Mouse (Mus musculus): ENCODE measurements around the gene Areg. TPM values are rescaled to one million over a fixed set of nuclear protein-coding genes. Genes with fewer than 3 reads are reported as not detected.

Gene Areg
- not detected for total RNA-seq (2021)

DNA sequence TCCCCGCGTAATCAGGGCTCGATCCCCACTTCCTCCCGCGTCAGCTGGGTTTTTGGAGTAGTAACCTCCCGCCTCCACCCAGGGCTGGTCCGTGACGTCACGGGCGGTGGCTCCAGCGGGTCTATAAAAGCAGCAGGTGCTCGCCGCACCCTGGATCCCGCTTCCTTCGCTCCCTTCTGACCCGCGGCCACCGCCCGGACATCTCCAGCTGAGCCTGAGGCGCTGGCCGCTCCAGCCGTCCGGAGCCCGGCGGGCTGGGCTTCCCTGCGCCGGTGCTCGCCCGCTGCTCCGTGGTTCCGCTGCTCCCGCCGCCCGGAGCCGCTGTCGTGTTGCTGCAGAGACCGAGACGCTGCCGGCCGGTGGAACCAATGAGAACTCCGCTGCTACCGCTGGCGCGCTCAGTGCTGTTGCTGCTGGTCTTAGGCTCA is at the start of gene Areg:
Areg (plus strand) TSS at position 154 of the 428 bp plus-strand sequence.
- DNase-seq: peak; percentile 58 to 65
- intact Hi-C loops (cut with DNase I): loop anchor here (5.0 kb wide), 1 partner anchor 168 kb away; no protein-coding TSS in a partner anchor

DNA sequence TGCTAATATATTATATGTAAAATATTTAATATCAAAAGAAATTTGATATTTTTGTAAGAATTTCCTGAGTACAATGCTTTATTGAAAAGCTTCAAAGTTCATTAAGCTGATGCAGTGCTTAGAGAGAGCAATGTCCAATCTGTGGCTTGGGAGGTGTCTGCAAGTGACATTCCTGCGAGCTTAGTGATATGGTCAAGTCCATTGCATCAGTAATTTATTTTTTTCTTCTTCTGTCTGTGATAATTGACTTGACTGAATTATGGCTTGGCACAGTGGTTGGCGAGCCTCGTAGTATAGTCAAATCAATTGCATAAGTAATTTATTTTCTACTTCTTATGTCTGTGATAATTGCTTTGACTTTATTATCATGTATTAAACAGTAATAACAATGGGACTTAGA is 49.1 kb upstream of the Areg start:
- DNase-seq: no peak
- intact Hi-C loops (cut with DNase I): no loop called here

DNA sequence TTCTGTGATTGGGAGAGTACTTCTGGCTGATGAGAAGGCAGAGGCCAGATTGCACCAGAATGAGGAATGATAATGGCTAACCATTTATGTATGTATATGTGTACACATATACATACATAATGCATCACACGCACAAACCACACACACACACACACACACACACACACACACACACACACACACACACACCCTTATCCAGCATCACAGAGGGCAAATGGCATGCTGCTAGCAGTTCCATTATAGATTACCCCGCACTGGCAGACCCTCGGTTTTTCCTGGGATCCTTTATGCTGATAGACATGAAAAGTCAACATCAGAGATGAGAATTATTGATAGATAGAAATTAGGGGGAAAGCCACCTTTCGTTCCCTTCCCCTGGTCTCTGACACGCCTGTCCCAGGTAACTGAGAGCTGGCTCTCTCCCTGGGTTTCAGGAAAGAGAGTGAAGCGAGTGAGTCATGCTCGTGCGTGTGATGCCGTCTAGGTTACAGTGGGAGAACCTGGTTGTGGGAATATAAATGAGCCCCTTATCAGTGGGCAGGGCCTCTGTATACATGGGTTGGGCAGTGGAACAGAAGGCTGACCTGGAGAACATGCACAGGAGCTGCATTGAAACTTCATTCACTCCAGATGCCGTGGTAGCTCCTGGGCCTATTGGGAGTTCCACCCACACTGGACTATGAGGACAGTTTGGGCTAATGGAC is 41.3 kb upstream of the Areg start:
- DNase-seq: no peak
- intact Hi-C loops (cut with DNase I): no loop called here

DNA sequence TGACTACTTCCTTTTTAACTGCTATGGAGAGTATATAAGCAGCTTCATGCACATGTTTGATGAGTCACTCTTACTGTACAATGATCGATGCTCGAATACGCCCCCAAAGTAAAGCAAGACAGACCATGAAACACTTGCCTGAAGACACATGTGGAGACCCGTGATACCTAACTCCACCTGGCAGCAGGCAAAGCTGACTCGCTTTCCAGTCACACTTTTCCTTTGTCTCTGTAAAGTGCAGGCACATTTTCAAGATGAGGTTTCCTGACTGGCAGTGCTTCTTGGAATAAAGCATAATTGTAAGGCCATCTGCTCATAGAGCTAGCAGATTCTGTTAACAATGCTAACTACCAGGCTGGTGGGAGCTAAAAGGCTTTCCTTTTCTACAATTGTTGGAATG is 37.7 kb upstream of the Areg start:
- intact Hi-C loops (cut with DNase I): no loop called here
- no peak for DNase-seq

DNA sequence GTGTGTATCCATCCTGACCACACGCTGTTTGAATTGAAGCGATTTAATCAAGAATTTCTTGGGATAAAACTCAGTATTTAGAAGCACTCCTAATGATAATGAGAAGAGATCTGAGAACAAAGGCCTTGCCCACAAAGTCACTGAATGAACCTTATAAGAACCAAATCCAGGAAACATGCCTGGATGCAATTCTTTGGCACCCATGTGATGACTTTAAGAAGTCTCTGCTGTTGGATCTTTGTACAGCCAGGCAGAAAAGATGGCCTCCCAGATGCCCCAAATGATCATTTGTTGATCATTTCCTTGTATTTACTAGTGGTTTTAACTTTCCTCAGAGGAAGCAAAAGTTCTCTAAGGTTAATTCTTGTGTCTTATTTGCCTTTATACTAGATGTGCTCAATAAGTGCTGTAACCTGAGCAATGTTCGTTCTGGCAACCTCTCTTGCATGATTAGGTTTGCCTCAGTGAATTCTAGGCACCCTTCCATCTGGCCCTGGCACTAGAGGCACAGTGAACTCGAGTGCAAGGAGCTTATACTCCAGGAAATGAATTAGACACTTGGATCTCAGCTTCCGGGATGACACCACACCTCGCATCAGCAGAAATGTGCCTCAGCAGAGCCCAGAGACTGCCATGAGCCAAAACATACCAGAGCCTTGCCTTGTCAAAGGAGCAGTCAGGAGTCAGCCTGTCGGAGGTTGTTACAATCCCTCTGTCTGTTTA is 35.3 kb upstream of the Areg start:
- intact Hi-C loops (cut with DNase I): no loop called here
- peak in 1 of 2 experiments; percentile 2 for DNase-seq

DNA sequence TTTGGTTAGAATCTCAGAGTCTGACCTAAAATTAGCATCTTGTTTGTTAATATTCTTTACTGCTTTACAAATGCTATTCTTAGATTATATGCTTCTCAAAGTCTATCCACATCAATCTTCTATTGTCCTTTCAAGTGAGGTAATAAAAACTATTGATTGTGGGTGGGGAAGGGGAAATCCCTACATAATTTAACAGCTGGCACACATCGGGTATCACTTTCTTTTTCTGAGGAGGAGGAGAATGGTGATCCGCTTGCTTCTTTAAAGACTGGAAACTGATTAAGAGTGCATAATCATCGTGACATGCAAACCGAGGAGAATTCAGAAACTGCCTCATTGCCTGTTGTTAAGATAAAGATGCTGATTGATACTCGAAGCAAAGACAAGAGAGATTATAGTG is 33.2 kb upstream of the Areg start:
- intact Hi-C loops (cut with DNase I): no loop called here
- no peak for DNase-seq

DNA sequence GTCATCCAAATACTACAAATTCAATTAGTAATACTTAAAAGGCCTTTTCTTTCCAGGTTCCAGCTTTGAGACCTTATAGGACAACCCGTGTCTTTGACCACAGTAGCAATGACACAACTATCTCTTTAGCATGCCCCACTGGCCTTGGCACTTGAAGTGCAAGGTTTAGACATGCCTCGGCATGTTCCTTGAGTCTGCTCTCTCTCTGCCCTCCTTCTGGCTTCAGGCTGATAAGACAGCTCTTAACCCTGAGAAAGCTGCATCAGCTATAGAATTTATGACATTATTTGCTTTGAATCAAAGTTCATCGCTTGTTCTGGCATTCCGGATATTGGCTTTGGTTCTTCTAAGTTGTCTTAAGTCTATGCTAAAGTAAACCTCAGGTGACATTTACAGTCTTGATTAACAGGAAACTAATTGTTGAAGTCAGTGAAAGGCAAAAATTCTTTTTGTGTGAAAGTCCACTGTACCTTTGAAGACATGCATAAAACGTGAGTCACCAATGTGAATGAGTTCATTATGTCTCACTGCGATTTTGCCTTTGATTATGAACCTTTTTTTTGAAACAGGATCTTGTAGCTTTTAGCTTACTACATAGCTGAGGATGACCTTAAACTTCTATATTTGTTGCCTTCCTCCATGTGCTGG is 29.3 kb upstream of the Areg start:
- DNase-seq: no peak
- intact Hi-C loops (cut with DNase I): no loop called here

DNA sequence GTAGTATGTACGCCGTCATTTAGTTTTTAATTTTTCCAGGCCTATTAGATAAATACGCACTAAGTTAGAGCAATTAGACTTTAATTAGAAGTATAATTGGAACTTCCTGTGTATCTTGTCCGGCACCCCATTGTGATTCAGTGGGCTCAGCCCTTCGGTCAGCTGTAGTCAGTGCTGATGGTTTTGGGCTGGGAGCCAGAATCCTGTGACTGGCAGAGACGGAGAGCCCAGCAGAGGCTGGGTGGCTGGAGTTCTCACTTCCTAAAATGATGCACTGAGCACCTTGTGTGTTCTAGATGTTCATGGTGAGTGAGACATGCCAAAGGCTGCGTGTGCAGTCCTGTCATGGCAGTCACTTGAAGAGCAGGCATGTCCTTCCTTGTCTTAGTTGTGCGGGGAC is 28.4 kb upstream of the Areg start:
- DNase-seq: no peak
- intact Hi-C loops (cut with DNase I): no loop called here

DNA sequence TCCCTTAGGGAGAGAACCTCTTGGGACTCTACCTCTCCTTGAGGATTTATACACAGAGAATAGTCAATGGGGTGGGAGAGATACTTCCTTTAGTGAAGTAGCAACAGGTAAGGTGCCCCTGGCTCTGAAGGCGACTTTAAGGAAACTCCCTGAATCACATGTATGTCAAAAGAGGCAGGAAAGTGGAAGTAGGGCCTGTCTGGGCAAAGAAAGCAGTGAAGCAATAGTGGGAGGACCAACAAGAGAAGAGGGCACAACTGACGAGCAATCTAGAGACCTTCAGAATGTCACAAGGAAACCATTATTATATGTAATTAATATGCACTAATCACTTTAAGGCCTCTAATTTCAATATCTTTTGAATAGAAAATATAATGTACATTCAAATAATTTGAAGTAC is 25.4 kb upstream of the Areg start:
- intact Hi-C loops (cut with DNase I): no loop called here
- no peak for DNase-seq

DNA sequence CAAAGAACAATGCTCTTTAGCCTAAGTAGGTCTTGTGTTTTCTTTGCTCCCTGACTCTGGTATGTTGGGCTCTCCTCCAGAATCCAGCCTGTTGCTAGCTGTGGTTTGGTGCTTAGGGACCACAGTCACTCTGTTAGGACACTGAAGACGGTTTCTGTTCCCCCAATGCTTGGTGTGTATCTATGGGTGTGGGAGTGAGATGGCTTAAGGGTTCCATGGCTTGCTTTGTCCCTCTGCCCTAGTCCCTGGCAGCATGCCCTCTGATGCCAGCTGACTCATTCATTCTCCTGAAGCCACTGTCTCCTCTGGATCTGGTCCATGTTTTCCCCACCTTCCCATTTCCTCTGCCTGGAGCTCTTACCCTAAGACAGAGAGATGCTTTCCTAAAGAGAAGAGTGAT is 24.8 kb upstream of the Areg start:
- no peak for DNase-seq
- intact Hi-C loops (cut with DNase I): no loop called here

DNA sequence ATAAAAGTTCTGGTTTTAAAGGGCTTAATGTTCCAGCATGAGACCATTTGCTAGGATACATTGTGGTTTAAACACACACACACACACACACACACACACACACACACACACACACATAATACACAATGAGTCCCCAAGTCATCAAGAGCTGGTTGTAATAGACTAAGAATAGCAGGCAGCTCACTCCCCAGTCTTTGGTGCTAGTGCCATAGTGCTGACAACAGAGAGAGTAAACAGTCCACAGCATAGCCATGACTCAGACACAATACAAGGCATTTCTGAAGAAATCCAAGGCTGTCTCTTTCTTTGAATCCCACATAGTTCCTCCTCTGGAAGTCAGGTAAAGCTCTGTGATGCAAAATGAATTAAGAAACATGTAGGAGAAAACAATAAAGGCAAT is 20.8 kb upstream of the Areg start:
- peak; percentile 18 to 34 for DNase-seq

DNA sequence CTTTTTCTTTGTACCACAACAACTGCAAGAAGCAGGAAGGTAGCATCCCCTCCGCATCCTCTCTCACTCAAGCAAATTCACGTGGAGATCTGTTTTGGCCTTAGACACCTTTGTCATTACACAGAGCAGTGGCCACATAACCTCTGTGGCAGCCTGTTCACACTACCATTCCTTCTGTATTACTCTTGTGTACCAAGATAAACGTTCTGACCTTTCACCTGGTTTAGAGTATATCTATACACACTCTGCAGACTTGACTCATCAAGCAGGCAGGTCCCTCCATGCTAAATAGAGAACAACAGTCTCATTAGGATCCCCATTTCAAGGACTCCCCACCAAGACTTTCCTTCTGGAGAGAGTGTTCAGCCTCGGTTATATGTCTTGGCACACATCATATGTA is 16.0 kb upstream of the Areg start:
- DNase-seq: peak in 1 of 2 experiments; percentile 6
- intact Hi-C loops (cut with DNase I): no loop called here

More for the DNA sequence above, 20.8 kb upstream of the Areg start:
- intact Hi-C loops (cut with DNase I): no loop called here

DNA sequence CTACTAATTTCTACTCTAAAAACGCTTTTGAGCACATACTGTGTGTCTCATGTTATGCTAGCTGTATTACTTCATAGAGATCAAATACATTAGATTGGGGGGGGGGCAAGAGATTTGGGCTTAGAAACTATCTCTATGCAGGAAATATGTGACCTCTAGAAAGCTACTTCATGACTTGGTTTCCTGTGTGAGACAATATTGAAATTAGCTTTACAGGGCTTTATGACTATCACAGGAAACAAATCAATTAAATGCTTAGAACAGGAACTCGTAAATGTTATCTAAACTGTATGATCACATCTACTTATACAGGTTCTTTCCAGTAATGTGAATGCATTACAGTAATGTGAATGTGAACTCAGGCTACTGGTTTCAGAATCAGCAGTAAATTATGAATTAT is 15.3 kb upstream of the Areg start:
- intact Hi-C loops (cut with DNase I): no loop called here

DNA sequence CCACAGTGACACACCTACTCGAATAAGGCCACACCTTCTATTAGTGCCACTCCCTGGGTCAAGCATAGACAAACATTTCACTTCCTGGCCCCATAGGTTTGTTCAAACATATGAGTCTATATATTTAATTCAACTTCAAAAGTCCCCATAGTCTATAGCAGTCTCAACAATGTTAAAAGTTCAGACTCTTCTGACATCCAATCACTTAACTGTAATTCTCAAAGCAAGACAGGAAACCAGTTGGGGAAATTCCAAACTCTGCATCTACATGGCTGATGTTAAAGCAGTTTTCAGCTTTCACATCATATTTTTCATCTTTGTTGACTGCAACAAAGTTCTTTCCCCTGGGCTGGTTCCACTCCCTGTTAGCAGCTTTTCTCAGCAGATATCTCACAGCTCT is 12.8 kb upstream of the Areg start:
- intact Hi-C loops (cut with DNase I): no loop called here
- no peak for DNase-seq

More for the DNA sequence above, 15.3 kb upstream of the Areg start:
- no peak for DNase-seq

DNA sequence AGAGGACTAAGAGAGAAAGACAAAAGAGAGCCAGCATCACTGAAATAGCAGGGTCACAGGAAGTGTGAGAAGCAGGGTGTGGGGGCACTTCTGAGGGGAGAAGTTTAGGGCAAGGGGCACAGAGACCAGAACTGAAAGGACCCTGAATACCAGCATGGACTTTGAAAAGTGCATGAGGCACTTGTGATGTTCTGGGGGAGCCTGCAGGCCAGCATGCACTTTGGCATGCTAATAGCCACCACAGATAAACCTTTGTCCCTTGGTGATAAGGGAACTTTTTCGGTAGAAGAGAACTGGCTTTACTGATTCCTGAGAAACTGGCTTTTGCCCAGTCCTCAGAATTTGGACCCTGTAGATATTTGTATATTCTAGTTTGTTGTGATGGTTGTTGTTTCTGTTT is 4.4 kb upstream of the Areg start:
- no peak for DNase-seq
- intact Hi-C loops (cut with DNase I): loop anchor here (5.0 kb wide), 1 partner anchor 172 kb away; no protein-coding TSS in a partner anchor

DNA sequence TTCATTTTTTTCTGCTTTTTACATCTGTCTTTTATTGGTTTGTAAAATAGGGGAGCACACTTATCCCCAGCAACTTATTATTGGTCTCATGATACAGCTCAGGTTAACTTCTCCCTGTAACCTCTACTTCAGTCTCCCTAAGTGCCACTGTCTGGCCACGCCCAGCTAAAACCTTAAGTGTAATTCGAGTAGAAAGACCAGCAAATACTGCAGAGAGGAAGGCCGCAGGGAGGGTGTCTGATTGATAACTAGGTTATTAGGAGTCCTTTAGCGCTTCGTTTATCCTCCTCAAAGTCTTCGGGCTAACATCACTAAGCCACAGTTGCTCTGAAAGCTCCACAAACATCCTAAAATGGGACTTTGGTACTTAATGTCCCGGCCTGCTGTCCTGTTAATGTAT is 429 bp upstream of the Areg start:
- no peak for DNase-seq
- intact Hi-C loops (cut with DNase I): loop anchor here (5.0 kb wide), 1 partner anchor 168 kb away; no protein-coding TSS in a partner anchor

DNA sequence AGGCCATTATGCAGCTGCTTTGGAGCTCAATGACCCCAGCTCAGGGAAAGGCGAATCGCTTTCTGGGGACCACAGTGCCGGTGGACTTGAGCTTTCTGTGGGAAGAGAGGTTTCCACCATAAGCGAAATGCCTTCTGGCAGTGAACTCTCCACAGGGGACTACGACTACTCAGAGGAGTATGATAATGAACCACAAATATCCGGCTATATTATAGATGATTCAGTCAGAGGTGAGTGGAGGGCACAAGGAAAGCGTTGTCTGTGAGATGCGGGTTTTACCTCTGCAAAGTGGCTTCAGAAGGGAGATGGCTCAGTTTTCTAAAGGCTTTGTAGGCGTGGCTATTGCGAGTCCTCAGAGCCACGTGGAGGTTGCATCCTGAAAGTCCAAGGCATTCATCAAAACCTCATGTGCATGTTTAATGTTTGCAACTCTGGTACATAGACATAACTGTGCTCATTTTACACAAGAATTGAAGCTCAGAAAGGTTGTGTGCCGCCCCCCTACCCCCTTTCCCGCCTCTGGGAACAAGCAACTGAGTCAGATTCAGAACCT is 1.6 kb downstream of the Areg start:
- no peak for DNase-seq
- intact Hi-C loops (cut with DNase I): no loop called here

DNA sequence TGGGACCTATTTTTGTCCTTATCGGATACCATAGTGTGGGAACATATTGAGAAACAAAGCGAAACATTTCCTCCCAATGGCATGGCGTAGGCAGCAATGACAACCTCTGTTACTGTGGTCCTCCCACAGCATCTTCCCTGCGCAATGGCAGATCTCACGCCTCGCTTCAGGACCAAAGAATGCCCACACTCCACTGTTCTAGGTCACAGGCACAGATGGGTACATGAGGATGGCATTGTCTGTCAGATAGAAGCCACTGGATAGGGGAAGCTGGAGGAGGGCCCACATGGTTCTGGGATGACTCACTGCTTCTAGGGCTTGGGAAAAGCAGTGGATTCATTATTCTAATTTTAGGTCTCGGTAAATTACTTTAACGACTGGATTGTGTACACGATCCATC is 5.6 kb downstream of the Areg start:
- no peak for DNase-seq
- intact Hi-C loops (cut with DNase I): no loop called here

DNA sequence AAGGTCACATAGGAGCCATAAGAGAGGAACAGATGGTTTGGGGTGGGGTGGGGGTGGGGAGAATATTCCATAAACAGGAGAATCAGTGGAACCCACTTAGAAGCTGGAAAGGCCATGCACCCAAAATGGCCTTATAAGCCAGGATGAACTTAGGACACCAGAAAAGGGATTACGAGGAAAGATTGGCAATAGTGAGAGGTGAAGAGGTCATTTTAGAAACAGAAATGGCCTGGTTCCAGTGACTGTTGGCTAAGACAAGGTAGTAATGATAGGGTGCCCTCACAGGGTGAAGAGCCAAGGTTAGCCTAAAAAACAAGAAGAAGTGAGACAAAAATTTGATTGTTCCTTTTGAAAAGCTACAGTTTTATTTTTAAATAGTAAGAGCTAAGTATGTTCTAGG is 7.6 kb downstream of the Areg start:
- DNase-seq: no peak
- intact Hi-C loops (cut with DNase I): no loop called here

DNA sequence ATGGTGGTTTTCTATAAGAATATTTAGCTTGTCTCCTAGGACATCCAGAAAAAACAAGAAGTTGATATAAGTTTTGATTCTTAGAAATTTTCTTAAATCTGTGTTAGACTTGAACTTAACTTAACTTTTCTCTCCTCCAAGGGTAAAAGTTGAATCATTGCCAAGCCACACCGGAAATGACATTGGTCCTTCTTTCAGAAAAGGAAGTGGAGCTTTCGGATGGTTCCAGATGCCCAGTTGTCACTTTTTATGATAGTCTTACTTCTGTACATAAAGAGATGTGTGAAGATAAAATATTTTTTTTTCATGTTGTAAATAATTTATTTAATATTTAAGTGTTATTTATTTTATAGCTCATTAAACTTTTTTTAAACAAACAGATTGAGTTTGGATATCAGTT is 8.7 kb downstream of the Areg start:
- intact Hi-C loops (cut with DNase I): no loop called here
- DNase-seq: peak in 1 of 2 experiments; percentile 11

DNA sequence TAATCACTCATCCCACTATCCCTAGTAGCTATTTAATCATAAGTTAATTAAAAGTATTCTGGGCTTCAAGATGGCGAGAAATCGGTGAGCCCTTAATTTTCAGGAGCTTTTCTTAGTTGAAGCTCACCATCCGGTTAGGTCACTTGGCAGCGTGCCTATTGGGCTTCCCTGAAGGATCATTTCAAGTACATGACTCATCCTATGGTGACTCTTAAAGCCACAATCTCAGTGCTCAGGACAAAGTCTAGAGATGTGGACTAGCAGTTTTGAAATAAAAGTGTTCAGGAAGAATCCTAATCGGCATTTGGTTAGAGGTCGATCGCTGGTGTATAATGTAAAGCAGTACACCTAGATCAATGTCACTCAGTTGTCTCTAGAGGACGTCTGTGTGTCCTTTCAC is 17.3 kb downstream of the Areg start:
- intact Hi-C loops (cut with DNase I): no loop called here
- DNase-seq: peak in 1 of 2 experiments; percentile 9

Data from heart, postnatal 10 days (tissue).